Mouse (Mus musculus) neural tube, embryonic 12.5 days (tissue): ENCODE results near the gene Arap1. TPM values are rescaled to one million over a fixed set of nuclear protein-coding genes. Genes with fewer than 3 reads are reported as not detected.
A peak's percentile ranks its signal among the peaks of the same experiment; 100 is the strongest.

Experiments
- ATAC-seq: fragments of 200-750 bp; cut with Nextera tagmentation; 2 replicates; pipeline ENCODE4 v1.8.0; 2017; ENCODE audit warnings: low read depth, mild to moderate bottlenecking, moderate TSS enrichment, moderate library complexity; ENCODE audit not compliant: low FRiP score
- H3K27ac ChIP-seq: fragments of 300-500 bp; sonication (generic); 2 replicates; pipeline ENCODE4 v1.5.1; 2016
- H3K27me3 ChIP-seq: fragments of 300-500 bp; sonication (generic); replicated peaks from 2 replicates; pipeline ENCODE4 v1.6.1; 2016; ENCODE audit warnings: mild to moderate bottlenecking
- H3K36me3 ChIP-seq: fragments of 300-500 bp; sonication (generic); 2 replicates; pipeline ENCODE4 v1.6.1; 2016; ENCODE audit warnings: mild to moderate bottlenecking
- H3K4me1 ChIP-seq: fragments of 300-500 bp; sonication (generic); 2 replicates; pipeline ENCODE4 v1.6.1; 2016
- H3K4me2 ChIP-seq: fragments of 300-500 bp; sonication (generic); replicated peaks from 2 replicates; pipeline ENCODE4 v1.6.1; 2016; ENCODE audit warnings: mild to moderate bottlenecking
- H3K4me3 ChIP-seq: fragments of 300-500 bp; sonication (generic); 2 replicates; pipeline ENCODE4 v1.5.1; 2016
- H3K9ac ChIP-seq: fragments of 300-500 bp; sonication (generic); 2 replicates; pipeline ENCODE4 v1.6.1; 2016; ENCODE audit warnings: mild to moderate bottlenecking
- H3K9me3 ChIP-seq: fragments of 300-500 bp; sonication (generic); 2 replicates; pipeline ENCODE4 v1.6.1; 2016; ENCODE audit warnings: mild to moderate bottlenecking
- WGBS: fragments of 180-500 bp; shearing (Covaris S2); methylation state at CpG from one replicate; pipeline ENCODE4 v1.1.7; 2016; 5-methylcytosine and 5-hydroxymethylcytosine counted together
- polyA plus RNA-seq: library from polyadenylated mRNA; unstranded; fragments of >200 nt; fragmentation: Nextera tagmentation; extraction: Ambion mirVana; gene quantifications from 2 replicates; pipeline ENCODE4 v1.2.1, GENCODE M21; 2016

Gene Arap1
- polyA plus RNA-seq, 1 experiment from 2014 or later: 13.7 TPM

GRCm38 (mm10) chr7:101412796-101413195 is 64.9 kb downstream of the Arap1 start:
- H3K9me3 ChIP-seq: no peaks in the 10 kb centered on the region
- ATAC-seq: 0 out of 2 replicates have a peak, but pooled peaks have one; percentile 2
- H3K4me1 ChIP-seq: peaks cover 16% of the 10 kb centered on the region
- no peak overlapping the region for H3K4me2 ChIP-seq
- no peak overlapping the region for H3K27ac ChIP-seq
- H3K4me3 ChIP-seq: no peak overlapping the region
- no peaks in the 10 kb centered on the region for H3K36me3 ChIP-seq
- H3K9ac ChIP-seq: no peak overlapping the region
- peaks cover 9% of the 10 kb centered on the region; the same call in 1 of the 2 replicates for H3K27me3 ChIP-seq

DNA sequence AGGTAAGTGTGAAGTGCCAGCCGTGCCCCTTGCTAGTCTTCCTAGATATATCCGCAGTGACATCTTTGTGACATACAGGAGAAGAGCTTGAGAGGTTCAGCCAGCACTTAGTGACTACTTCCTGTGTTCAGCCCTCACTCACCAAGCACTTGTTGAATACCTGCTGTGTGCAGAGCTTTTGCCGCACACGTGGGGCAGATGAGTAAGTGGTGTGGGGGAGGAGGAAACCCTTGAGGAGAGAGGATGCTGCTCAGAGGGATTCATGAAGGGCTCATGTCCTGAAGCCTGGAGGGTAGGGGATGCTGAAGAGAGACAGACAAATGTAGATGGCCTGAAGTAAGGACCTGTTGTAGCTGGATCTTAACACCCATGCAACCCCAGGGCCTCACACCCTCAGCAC is 66.3 kb downstream of the Arap1 start:
- no peaks in the 10 kb centered on the region for H3K36me3 ChIP-seq
- H3K4me1 ChIP-seq: peaks cover 16% of the 10 kb centered on the region
- peaks cover 17% of the 10 kb centered on the region; the same call in 1 of the 2 replicates for H3K27me3 ChIP-seq
- no peak for ATAC-seq
- no peaks in the 10 kb centered on the region for H3K9me3 ChIP-seq
- H3K27ac ChIP-seq: no peak overlapping the region
- no peak overlapping the region for H3K4me3 ChIP-seq
- no peak overlapping the region for H3K9ac ChIP-seq
- H3K4me2 ChIP-seq: no peak overlapping the region
- 48% methylated on average over 4 of the region's 4 CpGs for WGBS

GRCm38 (mm10) chr7:101414661-101415511 is 67.0 kb downstream of the Arap1 start:
- 26% methylated on average over 7 of the region's 7 CpGs for WGBS
- peak overlapping the region; percentile 12; the same call in 1 of the 2 replicates for H3K4me2 ChIP-seq
- no peaks in the 10 kb centered on the region for H3K36me3 ChIP-seq
- no peak overlapping the region for H3K9ac ChIP-seq
- ATAC-seq: peak; percentile 64
- peaks cover 18% of the 10 kb centered on the region; the same call in 1 of the 2 replicates for H3K27me3 ChIP-seq
- H3K9me3 ChIP-seq: no peaks in the 10 kb centered on the region
- H3K4me1 ChIP-seq: peaks cover 16% of the 10 kb centered on the region
- H3K4me3 ChIP-seq: no peak overlapping the region
- no peak overlapping the region for H3K27ac ChIP-seq

- H3K4me3 ChIP-seq: no peak overlapping the region
- peaks cover 19% of the 10 kb centered on the region for H3K4me1 ChIP-seq
- H3K27ac ChIP-seq: no peak overlapping the region
- no peaks in the 10 kb centered on the region for H3K36me3 ChIP-seq
- 42% methylated on average over 8 of the region's 8 CpGs for WGBS
- ATAC-seq: peak; percentile 30; the same call in 1 of the 2 replicates
- H3K9me3 ChIP-seq: no peaks in the 10 kb centered on the region
- H3K27me3 ChIP-seq: peaks cover 25% of the 10 kb centered on the region
- no peak overlapping the region for H3K9ac ChIP-seq
- peak overlapping the region; percentile 12; the same call in 1 of the 2 replicates for H3K4me2 ChIP-seq
These were observed 67.7 kb downstream of the Arap1 start for GRCm38 (mm10) chr7:101415512-101416100.

DNA sequence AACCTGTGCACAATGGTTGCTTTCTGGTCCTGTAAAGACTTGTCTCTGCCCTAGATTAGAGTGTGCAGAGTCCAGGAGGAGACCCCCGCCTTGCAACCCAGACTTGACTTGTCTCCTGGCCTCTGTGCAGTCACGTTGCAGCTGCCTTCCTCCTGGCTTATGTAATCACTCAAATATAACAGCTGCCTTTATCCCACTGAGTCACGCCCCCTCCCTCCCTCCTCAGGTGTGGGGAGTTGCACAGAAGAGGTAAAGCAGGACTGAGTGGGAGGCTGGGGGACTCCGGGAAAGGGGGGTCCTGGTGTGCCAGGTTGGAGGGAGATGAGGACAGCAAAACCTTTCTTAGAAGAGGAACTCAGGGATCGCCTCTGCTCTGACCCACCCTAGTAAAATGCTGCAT is 68.5 kb downstream of the Arap1 start:
- H3K4me1 ChIP-seq: peaks cover 19% of the 10 kb centered on the region
- H3K27me3 ChIP-seq: peaks cover 31% of the 10 kb centered on the region
- no peak overlapping the region for H3K27ac ChIP-seq
- 66% methylated on average over 5 of the region's 5 CpGs for WGBS
- no peaks in the 10 kb centered on the region for H3K9me3 ChIP-seq
- no peaks in the 10 kb centered on the region for H3K36me3 ChIP-seq
- no peak overlapping the region for H3K4me2 ChIP-seq
- no peak overlapping the region for H3K4me3 ChIP-seq
- H3K9ac ChIP-seq: no peak overlapping the region
- ATAC-seq: no peak

GRCm38 (mm10) chr7:101419013-101419770 is 71.3 kb downstream of the Arap1 start:
- Histone ChIP-seq H3K4me2 (peak overlapping the region; percentile 38), H3K9me3 (no peaks in the 10 kb centered on the region), H3K36me3 (no peaks in the 10 kb centered on the region), H3K4me3 (no peak overlapping the region), H3K27ac (no peak overlapping the region), H3K27me3 (peaks cover 37% of the 10 kb centered on the region), H3K4me1 (peaks cover 19% of the 10 kb centered on the region), H3K9ac (no peak overlapping the region)
- ATAC-seq: no peak
- 4% methylated on average over 27 of the region's 27 CpGs for WGBS

GRCm38 (mm10) chr7:101421529-101421928 is 73.7 kb downstream of the Arap1 start, which contains the start of gene Pde2a:
Gene Pde2a, plus strand, starts transcription at chr7:101421691.
- Histone ChIP-seq H3K27ac (no peak within 1 kb of the TSS), H3K9ac (peak within 1 kb of the TSS; percentile 21; the same call in 1 of the 2 replicates), H3K9me3 (no peaks in the 10 kb centered on the region), H3K27me3 (peaks cover 37% of the 10 kb centered on the region), H3K4me3 (peak within 1 kb of the TSS; percentile 15; the same call in 1 of the 2 replicates), H3K4me2 (peak within 1 kb of the TSS; percentile 49), H3K36me3 (no peaks in the 10 kb centered on the region), H3K4me1 (0 out of 2 replicates have a peak, but pooled peaks cover 3% of the 10 kb centered on the region)
- no peak for ATAC-seq
- WGBS: 15% methylated on average over 6 of the region's 6 CpGs

GRCm38 (mm10) chr7:101422069-101422468 is 74.2 kb downstream of the Arap1 start:
- Histone ChIP-seq H3K4me3 (peak overlapping the region; percentile 15; the same call in 1 of the 2 replicates), H3K27ac (no peak overlapping the region), H3K36me3 (no peaks in the 10 kb centered on the region), H3K9ac (peak overlapping the region; percentile 21; the same call in 1 of the 2 replicates), H3K4me1 (0 out of 2 replicates have a peak, but pooled peaks cover 3% of the 10 kb centered on the region), H3K4me2 (peak overlapping the region; percentile 49), H3K27me3 (peaks cover 34% of the 10 kb centered on the region), H3K9me3 (no peaks in the 10 kb centered on the region)
- 31% methylated on average over 3 of the region's 3 CpGs for WGBS
- no peak; the same call in 1 of the 2 replicates for ATAC-seq

DNA sequence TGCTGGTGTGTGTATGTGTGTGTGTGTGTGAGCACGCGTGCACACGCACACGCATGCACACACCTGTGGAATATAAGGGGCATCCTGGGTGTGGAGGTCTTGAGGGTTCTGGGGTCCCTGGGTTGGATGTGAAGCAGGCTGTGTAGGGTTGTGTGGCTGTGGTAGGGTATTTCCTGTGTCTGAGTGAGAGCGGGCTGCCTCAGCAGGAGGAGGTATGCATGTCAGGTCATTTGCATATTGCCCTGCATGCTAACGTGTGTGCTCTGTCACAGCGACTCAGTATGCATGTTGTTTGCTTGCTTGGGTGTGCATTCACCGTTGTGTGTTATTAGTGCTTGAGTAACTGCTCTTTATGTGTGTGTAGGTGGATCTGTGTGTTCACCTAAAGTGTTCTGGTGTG is 74.8 kb downstream of the Arap1 start:
- no peak overlapping the region for H3K9ac ChIP-seq
- no peak overlapping the region for H3K4me3 ChIP-seq
- H3K27ac ChIP-seq: no peak overlapping the region
- H3K9me3 ChIP-seq: no peaks in the 10 kb centered on the region
- WGBS: 78% methylated on average over 8 of the region's 8 CpGs
- H3K36me3 ChIP-seq: no peaks in the 10 kb centered on the region
- 0 out of 2 replicates have a peak, but pooled peaks cover 3% of the 10 kb centered on the region for H3K4me1 ChIP-seq
- peaks cover 29% of the 10 kb centered on the region for H3K27me3 ChIP-seq
- peak overlapping the region; percentile 49 for H3K4me2 ChIP-seq
- no peak for ATAC-seq

DNA sequence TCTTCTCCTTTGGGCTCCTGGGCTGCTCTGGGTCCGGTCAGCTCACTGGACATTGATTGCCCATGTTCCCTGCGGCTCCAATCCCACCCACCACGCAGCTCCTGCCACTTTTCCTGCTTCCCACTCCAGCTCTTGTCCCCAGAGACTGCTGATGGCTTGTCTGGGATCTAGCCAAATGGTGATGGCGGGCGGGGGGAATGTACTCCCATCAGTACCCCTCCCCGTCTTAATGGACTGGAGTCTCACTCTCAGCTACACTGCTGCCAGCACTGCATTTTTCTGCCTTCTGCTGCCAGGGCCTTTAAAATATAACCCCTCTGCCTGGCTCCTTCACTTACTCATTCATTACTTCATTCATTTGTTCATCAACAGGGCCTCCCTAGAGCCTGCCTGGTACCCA is 76.1 kb downstream of the Arap1 start:
- Histone ChIP-seq H3K4me1 (0 out of 2 replicates have a peak, but pooled peaks cover 3% of the 10 kb centered on the region), H3K27ac (no peak overlapping the region)
- WGBS: 74% methylated on average over 6 of the region's 6 CpGs

GRCm38 (mm10) chr7:101426692-101427091 is 78.8 kb downstream of the Arap1 start:
- no peaks in the 10 kb centered on the region for H3K9me3 ChIP-seq
- no peaks in the 10 kb centered on the region for H3K36me3 ChIP-seq
- H3K27ac ChIP-seq: no peak overlapping the region
- no peak overlapping the region for H3K4me2 ChIP-seq
- H3K4me3 ChIP-seq: no peak overlapping the region
- no peaks in the 10 kb centered on the region for H3K4me1 ChIP-seq
- H3K9ac ChIP-seq: no peak overlapping the region
- no peak for ATAC-seq
- WGBS: 79% methylated on average over 8 of the region's 8 CpGs
- 0 out of 2 replicates have a peak, but pooled peaks cover 3% of the 10 kb centered on the region for H3K27me3 ChIP-seq

More for the DNA sequence above, 76.1 kb downstream of the Arap1 start:
- H3K36me3 ChIP-seq: no peaks in the 10 kb centered on the region
- H3K27me3 ChIP-seq: peaks cover 21% of the 10 kb centered on the region
- no peak for ATAC-seq
- H3K9me3 ChIP-seq: no peaks in the 10 kb centered on the region
- peak overlapping the region; percentile 49; the same call in 1 of the 2 replicates for H3K4me2 ChIP-seq
- no peak overlapping the region for H3K4me3 ChIP-seq
- H3K9ac ChIP-seq: no peak overlapping the region
